Mouse (Mus musculus) midbrain, postnatal 0 days (tissue): Measurements from ENCODE around the gene Asap2. TPM values are rescaled to one million over a fixed set of nuclear protein-coding genes. Genes with fewer than 3 reads are reported as not detected.

Experiments
- ATAC-seq: fragments of 200-750 bp; cut with Nextera tagmentation; 2 replicates; pipeline ENCODE4 v1.8.0; 2017; ENCODE audit warnings: moderate number of reproducible peaks, mild to moderate bottlenecking, moderate TSS enrichment, moderate library complexity; ENCODE audit not compliant: low FRiP score
- DNase-seq: peaks from one replicate; pipeline ENCODE4 v3.0.0-alpha.2; 2015; ENCODE audit warnings: low spot score
- H3K27ac ChIP-seq: fragments of 300-500 bp; sonication (generic); 2 replicates; pipeline ENCODE4 v1.5.1; 2014; ENCODE audit warnings: low read depth, mild to moderate bottlenecking, low read length, mixed read lengths
- H3K27me3 ChIP-seq: fragments of 300-500 bp; sonication (generic); 2 replicates; pipeline ENCODE4 v1.6.1; 2014; ENCODE audit warnings: low read length, control low read depth, mixed read lengths; ENCODE audit not compliant: insufficient read depth
- H3K36me3 ChIP-seq: fragments of 300-500 bp; sonication (generic); 2 replicates; pipeline ENCODE4 v1.6.1; 2014; ENCODE audit warnings: low read length, control low read depth, mixed read lengths; ENCODE audit not compliant: insufficient read depth
- H3K4me1 ChIP-seq: fragments of 300-500 bp; sonication (generic); 2 replicates; pipeline ENCODE4 v1.6.1; 2014; ENCODE audit warnings: mild to moderate bottlenecking, control low read depth, antibody characterized with exemption, low read length, mixed read lengths; ENCODE audit not compliant: insufficient read depth
- H3K4me2 ChIP-seq: fragments of 300-500 bp; sonication (generic); 2 replicates; pipeline ENCODE4 v1.6.1; 2014; ENCODE audit warnings: low read depth, mild to moderate bottlenecking, low read length, mixed read lengths; ENCODE audit not compliant: poor library complexity, severe bottlenecking
- H3K4me3 ChIP-seq: fragments of 300-500 bp; sonication (generic); 2 replicates; pipeline ENCODE4 v1.5.1; 2014; ENCODE audit warnings: low read depth, mild to moderate bottlenecking, low read length, moderate library complexity
- H3K9ac ChIP-seq: fragments of 300-500 bp; sonication (generic); replicated peaks from 2 replicates; pipeline ENCODE4 v1.6.1; 2014; ENCODE audit warnings: mild to moderate bottlenecking, low read length, moderate library complexity, mixed read lengths; ENCODE audit not compliant: poor library complexity, severe bottlenecking
- H3K9me3 ChIP-seq: fragments of 300-500 bp; sonication (generic); 2 replicates; pipeline ENCODE4 v1.6.1; 2016; ENCODE audit warnings: low read length, control low read depth
- CTCF ChIP-seq: IDR thresholded peaks from 2 replicates; pipeline ENCODE4 v1.5.1; 2016; ENCODE audit warnings: antibody characterized with exemption, mild to moderate bottlenecking
- WGBS: fragments of 180-500 bp; shearing (Covaris S2); extraction: QIAGEN DNeasy Blood & Tissue Kit; methylation state at CpG from one replicate; pipeline ENCODE4 v1.1.7; 2014; 5-methylcytosine and 5-hydroxymethylcytosine counted together
- polyA plus RNA-seq: library from polyadenylated mRNA; unstranded; fragments of >200 nt; fragmentation: Nextera tagmentation; extraction: Ambion mirVana; gene quantifications from 2 replicates; pipeline ENCODE4 v1.2.1, GENCODE M21; 2015
- total RNA-seq: library from RNA; depleted of rRNA; stranded (reverse); fragments of >200 nt; gene quantifications from 2 replicates; pipeline ENCODE4 v1.2.3, GENCODE M21; 2014

Asap2 gene
- total and polyA plus RNA-seq, 2 experiments from 2014 or later: 14.7 to 21.3 TPM

- no peaks in the 10 kb centered on the region for H3K9me3 ChIP-seq
- WGBS: 88% methylated on average over 2 of the region's 2 CpGs
- H3K27me3 ChIP-seq: no peaks in the 10 kb centered on the region
- H3K4me1 ChIP-seq: no peaks in the 10 kb centered on the region
- ATAC-seq (no peak), DNase-seq (no peak)
- H3K27ac ChIP-seq: no peak overlapping the region
- H3K4me3 ChIP-seq: no peak overlapping the region
- H3K4me2 ChIP-seq: no peak overlapping the region
- TF ChIP-seq CTCF: no peak
- H3K9ac ChIP-seq: no peak overlapping the region
- no peaks in the 10 kb centered on the region for H3K36me3 ChIP-seq
Observed at GRCm38 (mm10) chr12:21191546-21191945, 201.3 kb downstream of the Asap2 start.

- no peak for ATAC-seq
- H3K9ac ChIP-seq: no peak overlapping the region
- no peaks in the 10 kb centered on the region for H3K4me1 ChIP-seq
- no peak overlapping the region for H3K4me3 ChIP-seq
- no peak for DNase-seq
- TF ChIP-seq CTCF: no peak
- no peaks in the 10 kb centered on the region for H3K9me3 ChIP-seq
- H3K36me3 ChIP-seq: no peaks in the 10 kb centered on the region
- no peak overlapping the region for H3K27ac ChIP-seq
- H3K27me3 ChIP-seq: no peaks in the 10 kb centered on the region
- WGBS: 96% methylated on average over 3 of the region's 3 CpGs
- no peak overlapping the region for H3K4me2 ChIP-seq
Observed at GRCm38 (mm10) chr12:21195497-21195896, 205.2 kb downstream of the Asap2 start.

- no peaks in the 10 kb centered on the region for H3K27me3 ChIP-seq
- no peak overlapping the region for H3K27ac ChIP-seq
- H3K4me2 ChIP-seq: no peak overlapping the region
- no peak overlapping the region for H3K9ac ChIP-seq
- ATAC-seq (no peak), DNase-seq (no peak)
- H3K4me1 ChIP-seq: no peaks in the 10 kb centered on the region
- H3K4me3 ChIP-seq: no peak overlapping the region
- no peak for TF ChIP-seq CTCF
- no peaks in the 10 kb centered on the region for H3K9me3 ChIP-seq
- WGBS: 85% methylated on average over 4 of the region's 4 CpGs
- no peaks in the 10 kb centered on the region for H3K36me3 ChIP-seq
Observed at GRCm38 (mm10) chr12:21196420-21196819, 206.2 kb downstream of the Asap2 start.

- Histone ChIP-seq H3K27me3 (no peaks in the 10 kb centered on the region), H3K4me2 (no peak overlapping the region), H3K4me3 (no peak overlapping the region), H3K4me1 (no peaks in the 10 kb centered on the region), H3K9me3 (no peaks in the 10 kb centered on the region), H3K27ac (no peak overlapping the region), H3K9ac (no peak overlapping the region), H3K36me3 (0 out of 2 replicates have a peak, but pooled peaks cover 2% of the 10 kb centered on the region)
- TF ChIP-seq CTCF: no peak
- 96% methylated on average over 8 of the region's 8 CpGs for WGBS
- ATAC-seq: no peak
- no peak for DNase-seq
Observed at GRCm38 (mm10) chr12:21200613-21201012, 210.4 kb downstream of the Asap2 start.

- H3K36me3 ChIP-seq: peaks cover 11% of the 10 kb centered on the region; the same call in 1 of the 2 replicates
- no peak overlapping the region for H3K4me2 ChIP-seq
- ATAC-seq (no peak), DNase-seq (no peak)
- H3K27me3 ChIP-seq: no peaks in the 10 kb centered on the region
- H3K4me1 ChIP-seq: no peaks in the 10 kb centered on the region
- no peaks in the 10 kb centered on the region for H3K9me3 ChIP-seq
- H3K4me3 ChIP-seq: no peak overlapping the region
- H3K27ac ChIP-seq: no peak overlapping the region
- WGBS: 78% methylated on average over 10 of the region's 10 CpGs
- no peak overlapping the region for H3K9ac ChIP-seq
- TF ChIP-seq CTCF: no peak
Observed at GRCm38 (mm10) chr12:21201485-21202269, 211.4 kb downstream of the Asap2 start.

- no peaks in the 10 kb centered on the region for H3K27me3 ChIP-seq
- H3K4me1 ChIP-seq: no peaks in the 10 kb centered on the region
- no peak for TF ChIP-seq CTCF
- H3K36me3 ChIP-seq: peaks cover 21% of the 10 kb centered on the region; the same call in 1 of the 2 replicates
- WGBS: 29% methylated on average over 11 of the region's 11 CpGs
- no peak overlapping the region for H3K9ac ChIP-seq
- ATAC-seq: peak; percentile 34; the same call in 1 of the 2 replicates
- DNase-seq: peak; percentile 60
- no peak overlapping the region for H3K4me3 ChIP-seq
- no peaks in the 10 kb centered on the region for H3K9me3 ChIP-seq
- H3K4me2 ChIP-seq: no peak overlapping the region
- no peak overlapping the region for H3K27ac ChIP-seq
Observed at GRCm38 (mm10) chr12:21204701-21205312, 214.5 kb downstream of the Asap2 start.
